25 mouse cellular contexts compared by ENCODE assay signal in genomic region chr5:100628807-100629206, GRCm38 (mm10). TPM values are rescaled to one million over a fixed set of nuclear protein-coding genes. Genes with fewer than 3 reads are reported as not detected.
DNase-seq lines count a peak whose midpoint lies in the region; ATAC-seq and TF ChIP-seq lines count a peak whose summit lies in the region.
"Had no signal": no experiment of that assay in that cellular context is flagged by ENCODE, and none has a peak within 500 bp of the region (broad histone marks: within the 10 kb centered on the region; RNA-seq: fewer than 3 reads in every experiment).

No protein-coding gene starts in this region.

- WGBS in liver, postnatal 0 days (ENCODE audit: insufficient replicate concordance) = 62% methylated on average over 4 of the region's 4 CpGs
- 21% methylated on average over 4 of the region's 4 CpGs for WGBS in liver, embryonic 12.5 days (ENCODE audit: insufficient replicate concordance)
- WGBS in liver, embryonic 14.5 days (ENCODE audit: insufficient replicate concordance) = 13% methylated on average over 4 of the region's 4 CpGs
- 32% methylated on average over 4 of the region's 4 CpGs for WGBS in liver, embryonic 16.5 days (ENCODE audit: insufficient replicate concordance)

- H3K27ac ChIP-seq in liver, postnatal 0 days (ENCODE audit: low read depth) = no peak overlapping the region
- H3K27ac ChIP-seq in liver, embryonic 12.5 days = peak overlapping the region; percentile 48; the same call in 1 of the 2 replicates
- H3K27ac ChIP-seq in liver, embryonic 14.5 days = no peak overlapping the region
- H3K27ac ChIP-seq in liver, embryonic 16.5 days (ENCODE audit: low read length) = no peak overlapping the region
- H3K27ac ChIP-seq: embryonic facial prominence, embryonic 10.5 days; embryonic facial prominence, embryonic 12.5 days; forebrain, embryonic 13.5 days; forebrain, embryonic 15.5 days had no signal

- no peak overlapping the region for H3K4me3 ChIP-seq in liver, postnatal 0 days (ENCODE audit: low read depth, low read length)
- H3K4me3 ChIP-seq in liver, embryonic 12.5 days = no peak overlapping the region
- H3K4me3 ChIP-seq in liver, embryonic 14.5 days (ENCODE audit: insufficient read depth in 1 of 2, low read depth in 2 of 2, low read length in 2 of 2) = no peak overlapping the region
- H3K4me3 ChIP-seq in liver, embryonic 16.5 days (ENCODE audit: low read depth, low read length) = no peak overlapping the region
- H3K4me3 ChIP-seq: embryonic facial prominence, embryonic 10.5 days; embryonic facial prominence, embryonic 12.5 days; forebrain, embryonic 13.5 days; forebrain, embryonic 15.5 days had no signal

- no peak overlapping the region for H3K9ac ChIP-seq in liver, postnatal 0 days (replicated peaks)
- H3K9ac ChIP-seq in liver, embryonic 12.5 days = no peak overlapping the region
- no peak overlapping the region for H3K9ac ChIP-seq in liver, embryonic 14.5 days (replicated peaks)
- H3K9ac ChIP-seq in liver, embryonic 16.5 days (ENCODE audit: low read depth, low read length) = no peak overlapping the region
- H3K9ac ChIP-seq: embryonic facial prominence, embryonic 12.5 days; forebrain, embryonic 13.5 days; forebrain, embryonic 15.5 days had no signal

- peaks cover 17% of the 10 kb centered on the region for H3K4me1 ChIP-seq in liver, postnatal 0 days (ENCODE audit: insufficient read depth)
- peaks cover 65% of the 10 kb centered on the region for H3K4me1 ChIP-seq in liver, embryonic 12.5 days
- peaks cover 21 to 34% of the 10 kb centered on the region in 2 experiments for H3K4me1 ChIP-seq in liver, embryonic 14.5 days (replicated peaks; ENCODE audit: control insufficient read depth in 2 of 2, insufficient read depth in 2 of 2, low read length in 1 of 2)
- H3K4me1 ChIP-seq in liver, embryonic 16.5 days (ENCODE audit: control insufficient read depth, low read depth, low read length) = peaks cover 11% of the 10 kb centered on the region
- H3K4me1 ChIP-seq: embryonic facial prominence, embryonic 12.5 days; forebrain, embryonic 13.5 days; forebrain, embryonic 15.5 days had no signal

- TF ChIP-seq CTCF in liver, postnatal 0 days (IDR thresholded peaks at IDR 0.05; ENCODE audit: low read depth) = no peak
- TF ChIP-seq CTCF in liver, embryonic 14.5 days (IDR thresholded peaks at IDR 0.05; ENCODE audit: low read depth) = no peak

- H3K9me3 ChIP-seq in liver, postnatal 0 days (ENCODE audit: low read length) = no peaks in the 10 kb centered on the region
- H3K9me3 ChIP-seq in liver, embryonic 12.5 days (replicated peaks) = no peaks in the 10 kb centered on the region
- no peaks in the 10 kb centered on the region for H3K9me3 ChIP-seq in liver, embryonic 14.5 days (ENCODE audit: control insufficient read depth, low read length)
- no peaks in the 10 kb centered on the region for H3K9me3 ChIP-seq in liver, embryonic 16.5 days (replicated peaks; ENCODE audit: control insufficient read depth, low read length)
- H3K9me3 ChIP-seq: embryonic facial prominence, embryonic 10.5 days; embryonic facial prominence, embryonic 12.5 days; forebrain, embryonic 13.5 days; forebrain, embryonic 15.5 days; G1E had no signal

- DNase-seq in liver = peak; percentile 55
- no peak for DNase-seq in liver, postnatal 0 days
- no peak for DNase-seq in liver, embryonic 14.5 days (ENCODE audit: low read depth in 3 of 3, low spot score in 3 of 3)
- DNase-seq in gastrocnemius, postnatal 25 days = no peak
- no peak for DNase-seq in spleen, postnatal 14 days (ENCODE audit: low spot score in 2 of 2)
- DNase-seq: adrenal gland, adult 8-10 months; adrenal gland, postnatal 14 days; B cell, adult 2 months; cerebellum, adult 11-12 months; cerebellum, adult 2 months; cerebellum, adult 9-10 months; cerebellum, postnatal 10 days; cerebellum, postnatal 25 days had no signal

- ATAC-seq in liver, postnatal 0 days = no peak
- peak; percentile 87 for ATAC-seq in liver, embryonic 12.5 days
- peak; percentile 67; the same call in 1 of the 2 replicates for ATAC-seq in liver, embryonic 14.5 days (ENCODE audit: insufficient read depth)
- ATAC-seq in liver, embryonic 16.5 days (ENCODE audit: low read depth) = peak; percentile 59
- ATAC-seq in megakaryocyte progenitor cell, adult 5-6 weeks (replicated peaks; ENCODE audit: poor library complexity) = no peak
- ATAC-seq: activated CD4-positive, CD25-positive, alpha-beta regulatory T cell, adult 4 months; CD4-positive, CD25-positive, alpha-beta regulatory T cell, adult 4 months; forebrain, embryonic 13.5 days; forebrain, embryonic 15.5 days; Patski had no signal

- no peak overlapping the region for H3K4me2 ChIP-seq in liver, postnatal 0 days (ENCODE audit: low read depth, low read length)
- peak overlapping the region; percentile 14; the same call in 1 of the 2 replicates for H3K4me2 ChIP-seq in liver, embryonic 12.5 days
- H3K4me2 ChIP-seq in liver, embryonic 14.5 days (ENCODE audit: low read depth) = peak overlapping the region; percentile 3; the same call in 1 of the 2 replicates
- no peak overlapping the region for H3K4me2 ChIP-seq in liver, embryonic 16.5 days (ENCODE audit: low read depth, low read length)
- H3K4me2 ChIP-seq: embryonic facial prominence, embryonic 12.5 days; forebrain, embryonic 13.5 days; forebrain, embryonic 15.5 days had no signal

- H3K36me3 ChIP-seq in liver, postnatal 0 days (replicated peaks; ENCODE audit: insufficient read depth, low read length) = no peaks in the 10 kb centered on the region
- no peaks in the 10 kb centered on the region for H3K36me3 ChIP-seq in liver, embryonic 12.5 days
- no peaks in the 10 kb centered on the region for H3K36me3 ChIP-seq in liver, embryonic 14.5 days (replicated peaks; ENCODE audit: control insufficient read depth, insufficient read depth, low read depth)
- no peaks in the 10 kb centered on the region for H3K36me3 ChIP-seq in liver, embryonic 16.5 days (ENCODE audit: control insufficient read depth, insufficient read depth)
- H3K36me3 ChIP-seq: embryonic facial prominence, embryonic 10.5 days; embryonic facial prominence, embryonic 12.5 days; forebrain, embryonic 15.5 days; G1E had no signal

- H3K27me3 ChIP-seq in liver, postnatal 0 days (ENCODE audit: insufficient read depth, low read length) = no peaks in the 10 kb centered on the region
- H3K27me3 ChIP-seq in liver, embryonic 12.5 days (replicated peaks) = no peaks in the 10 kb centered on the region
- H3K27me3 ChIP-seq in liver, embryonic 14.5 days (ENCODE audit: control insufficient read depth, insufficient read depth, low read length) = no peaks in the 10 kb centered on the region
- H3K27me3 ChIP-seq in liver, embryonic 16.5 days (ENCODE audit: control insufficient read depth, insufficient read depth, low read depth, low read length) = no peaks in the 10 kb centered on the region
- H3K27me3 ChIP-seq: CH12.LX; embryonic facial prominence, embryonic 12.5 days; forebrain, embryonic 13.5 days; forebrain, embryonic 15.5 days; Patski had no signal

- no peak for TF ChIP-seq EP300 in liver, postnatal 0 days (IDR thresholded peaks at IDR 0.05; ENCODE audit: low read depth)
- no peak for TF ChIP-seq EP300 in liver, embryonic 14.5 days (IDR thresholded peaks at IDR 0.05; ENCODE audit: low read depth)

RNA-seq across cellular contexts. Expression of gene Coq2, which starts 46.1 kb away (rescaled TPM):
- polyA plus RNA-seq in liver, postnatal 0 days (2015; fragmentation: Nextera tagmentation; extraction: Ambion mirVana) = 25.8 and 28.0 TPM in 2 replicates
- 42.4 and 42.8 TPM in 2 replicates for polyA plus RNA-seq in liver, embryonic 12.5 days (2016; fragmentation: Nextera tagmentation; extraction: Ambion mirVana)
- 19.2 and 23.8 TPM in 2 replicates for polyA plus RNA-seq in liver, embryonic 14.5 days (2012; rRNA removed)
- polyA plus RNA-seq in liver, embryonic 14.5 days (2014; fragmentation: Nextera tagmentation; extraction: Ambion mirVana) = 25.7 and 29.4 TPM in 2 replicates
- 19.5 and 20.7 TPM in 2 replicates for polyA plus RNA-seq in liver, embryonic 16.5 days (2015; fragmentation: Nextera tagmentation; extraction: Ambion mirVana)
- total RNA-seq in gastrocnemius, postnatal 25 days (2021) = 10 to 100 TPM; 58.4 to 61.5 TPM
- total RNA-seq in megakaryocyte progenitor cell, adult 5-6 weeks (2015) = 41.9 and 51.4 TPM in 2 replicates
- total RNA-seq in megakaryocyte progenitor cell, adult 5-6 weeks (2017) = 41.3 and 42.0 TPM in 2 replicates

RNA-seq across cellular contexts. Expression of gene Plac8, which starts 56.8 kb away (rescaled TPM):
- polyA plus RNA-seq in liver, postnatal 0 days (2015; fragmentation: Nextera tagmentation; extraction: Ambion mirVana) = 104 and 109 TPM in 2 replicates
- polyA plus RNA-seq in liver, embryonic 12.5 days (2016; fragmentation: Nextera tagmentation; extraction: Ambion mirVana) = 32.2 and 35.8 TPM in 2 replicates
- 64.3 and 87.8 TPM in 2 replicates for polyA plus RNA-seq in liver, embryonic 14.5 days (2012; rRNA removed)
- polyA plus RNA-seq in liver, embryonic 14.5 days (2014; fragmentation: Nextera tagmentation; extraction: Ambion mirVana) = 67.3 and 91.1 TPM in 2 replicates
- 58.2 and 65.3 TPM in 2 replicates for polyA plus RNA-seq in liver, embryonic 16.5 days (2015; fragmentation: Nextera tagmentation; extraction: Ambion mirVana)
- 1 to 10 TPM in 1 of 2 experiments, not detected in 1; 1.3 TPM for total RNA-seq in gastrocnemius, postnatal 25 days (2021)
- 4,454 and 4,759 TPM in 2 replicates for total RNA-seq in megakaryocyte progenitor cell, adult 5-6 weeks (2015)
- total RNA-seq in megakaryocyte progenitor cell, adult 5-6 weeks (2017) = 3,425 and 3,832 TPM in 2 replicates

Comparison
In these comparisons a context has a peak if more than half of its experiments do, and no peak if none do; other contexts are left out.
1. ATAC-seq: peak in liver, embryonic 12.5 days (single experiment), liver, embryonic 14.5 days (single experiment) and liver, embryonic 16.5 days (single experiment); none in liver, postnatal 0 days (single experiment) and megakaryocyte progenitor cell, adult 5-6 weeks (single experiment).
2. H3K4me2 ChIP-seq: peak in liver, embryonic 12.5 days (single experiment) and liver, embryonic 14.5 days (single experiment); none in liver, postnatal 0 days (single experiment) and liver, embryonic 16.5 days (single experiment).